Mouse (Mus musculus): Measurements from ENCODE around the gene Fads1. TPM values are rescaled to one million over a fixed set of nuclear protein-coding genes. Genes with fewer than 3 reads are reported as not detected.
A peak's percentile ranks its signal among the peaks of the same experiment; 100 is the strongest.

Fads1 gene
- polyA plus RNA-seq, 1 experiment from 2014 or later, result 114 TPM

DNA sequence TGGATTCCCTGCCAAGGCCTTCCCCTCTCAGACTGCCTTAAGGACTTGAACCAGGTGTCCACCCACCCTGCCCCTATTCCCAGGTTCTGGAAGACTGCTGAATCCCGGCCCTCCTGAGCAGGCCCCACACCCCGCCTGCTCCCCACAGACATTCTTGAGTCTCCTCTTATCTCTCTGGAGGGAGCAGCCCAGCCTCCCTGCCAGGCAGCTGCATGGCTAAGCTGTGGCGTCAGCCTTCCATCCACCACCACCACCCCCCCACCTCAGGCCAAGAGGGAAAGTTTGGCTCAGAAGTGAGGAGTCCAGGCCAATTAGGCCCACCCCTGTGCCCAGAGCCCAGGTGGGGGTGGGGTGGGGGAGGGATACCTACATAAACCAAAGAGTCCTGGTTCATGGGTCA lies 55.8 kb downstream of the Fads1 start:
- Histone ChIP-seq H3K27me3 (ENCODE audit: control insufficient read depth, insufficient read depth, low read length) (no peaks in the 10 kb centered on the region), H3K9ac (replicated peaks; ENCODE audit: low read depth, low read length) (no peak overlapping the region), H3K9me3 (ENCODE audit: control insufficient read depth, low read depth, low read length) (no peaks in the 10 kb centered on the region), H3K4me1 (ENCODE audit: control insufficient read depth, insufficient read depth, low read length) (peaks cover 20% of the 10 kb centered on the region), H3K4me3 (ENCODE audit: low read depth, low read length) (no peak overlapping the region), H3K27ac (ENCODE audit: low read length) (peak overlapping the region; percentile 35; the same call in 1 of the 2 replicates), H3K36me3 (ENCODE audit: control insufficient read depth, insufficient read depth, low read length) (no peaks in the 10 kb centered on the region), H3K4me2 (replicated peaks; ENCODE audit: low read depth, low read length) (peak overlapping the region; percentile 62)
- no peak for ATAC-seq (ENCODE audit: insufficient number of reproducible peaks, insufficient read depth, low FRiP score, low read depth)
- WGBS, result 22% methylated on average over 3 of the region's 3 CpGs

- Histone ChIP-seq H3K9me3 (ENCODE audit: control insufficient read depth, low read depth, low read length) (no peaks in the 10 kb centered on the region), H3K9ac (replicated peaks; ENCODE audit: low read depth, low read length) (0 out of 2 replicates have a peak overlapping the region, but pooled peaks have one; percentile 67), H3K36me3 (ENCODE audit: control insufficient read depth, insufficient read depth, low read length) (no peaks in the 10 kb centered on the region), H3K4me3 (ENCODE audit: low read depth, low read length) (peak overlapping the region; percentile 45), H3K27me3 (ENCODE audit: control insufficient read depth, insufficient read depth, low read length) (no peaks in the 10 kb centered on the region), H3K4me1 (ENCODE audit: control insufficient read depth, insufficient read depth, low read length) (peaks cover 20% of the 10 kb centered on the region), H3K4me2 (replicated peaks; ENCODE audit: low read depth, low read length) (peak overlapping the region; percentile 62), H3K27ac (ENCODE audit: low read length) (peak overlapping the region; percentile 35; the same call in 1 of the 2 replicates)
- ATAC-seq (ENCODE audit: insufficient number of reproducible peaks, insufficient read depth, low FRiP score, low read depth), result no peak
- WGBS, result 25% methylated on average over 2 of the region's 2 CpGs
Measured at GRCm38 (mm10) chr19:10239419-10239818, 56.7 kb downstream of the Fads1 start.

GRCm38 (mm10) chr19:10239975-10240653 lies 57.4 kb downstream of the Fads1 start:
- Histone ChIP-seq H3K27ac (ENCODE audit: low read length) (peak overlapping the region; percentile 35; the same call in 1 of the 2 replicates), H3K4me2 (replicated peaks; ENCODE audit: low read depth, low read length) (peak overlapping the region; percentile 62), H3K36me3 (ENCODE audit: control insufficient read depth, insufficient read depth, low read length) (no peaks in the 10 kb centered on the region), H3K4me3 (ENCODE audit: low read depth, low read length) (peak overlapping the region; percentile 45), H3K9ac (replicated peaks; ENCODE audit: low read depth, low read length) (peak overlapping the region; percentile 67), H3K4me1 (ENCODE audit: control insufficient read depth, insufficient read depth, low read length) (peaks cover 16% of the 10 kb centered on the region), H3K27me3 (ENCODE audit: control insufficient read depth, insufficient read depth, low read length) (no peaks in the 10 kb centered on the region), H3K9me3 (ENCODE audit: control insufficient read depth, low read depth, low read length) (no peaks in the 10 kb centered on the region)
- 1% methylated on average over 26 of the region's 26 CpGs for WGBS
- no peak; the same call in 1 of the 2 replicates for ATAC-seq (ENCODE audit: insufficient number of reproducible peaks, insufficient read depth, low FRiP score, low read depth)

DNA sequence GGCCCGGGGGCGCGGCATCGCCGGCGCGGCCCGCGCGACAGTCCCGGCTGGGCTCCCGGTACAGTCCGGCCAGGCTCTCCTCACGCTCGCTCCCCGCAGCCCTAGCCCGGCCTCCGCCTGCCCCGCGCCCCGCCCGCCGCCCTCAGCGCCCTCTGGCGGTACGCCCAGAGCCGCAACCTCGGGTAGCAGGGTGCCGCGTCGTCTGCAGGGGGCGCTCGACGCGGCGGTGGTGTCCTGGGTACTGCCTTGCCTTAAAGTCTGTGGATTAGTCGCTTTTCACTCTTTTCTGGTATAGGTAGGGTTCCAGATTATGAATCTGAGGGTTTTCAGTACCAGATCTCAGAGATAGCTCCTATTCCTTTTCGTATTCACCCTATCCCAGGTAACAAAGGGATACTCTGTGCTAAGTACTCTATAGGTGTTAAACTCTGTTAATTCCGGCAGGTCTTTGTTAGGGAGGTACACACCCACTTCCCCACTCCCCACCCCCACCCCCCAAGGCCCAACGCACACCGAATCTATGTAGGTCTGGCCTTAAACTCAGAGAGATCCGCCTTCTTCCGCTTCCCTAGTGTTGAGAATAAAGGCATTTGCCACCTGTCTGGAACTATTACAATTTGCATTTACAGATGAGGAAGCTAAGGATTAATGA lies 58.1 kb downstream of the Fads1 start, which contains the start of gene Myrf:
TSS of gene Myrf (minus strand) at position 95 of the 652 bp plus-strand sequence.
- Histone ChIP-seq H3K4me3 (ENCODE audit: low read depth, low read length) (peak within 1 kb of the TSS; percentile 45), H3K36me3 (ENCODE audit: control insufficient read depth, insufficient read depth, low read length) (no peaks in the 10 kb centered on the region), H3K27me3 (ENCODE audit: control insufficient read depth, insufficient read depth, low read length) (no peaks in the 10 kb centered on the region), H3K27ac (ENCODE audit: low read length) (peak within 1 kb of the TSS; percentile 35; the same call in 1 of the 2 replicates), H3K4me2 (replicated peaks; ENCODE audit: low read depth, low read length) (peak within 1 kb of the TSS; percentile 62), H3K4me1 (ENCODE audit: control insufficient read depth, insufficient read depth, low read length) (peaks cover 14% of the 10 kb centered on the region), H3K9me3 (ENCODE audit: control insufficient read depth, low read depth, low read length) (no peaks in the 10 kb centered on the region), H3K9ac (replicated peaks; ENCODE audit: low read depth, low read length) (peak within 1 kb of the TSS; percentile 67)
- WGBS, result 5% methylated on average over 42 of the region's 43 CpGs
- peak; percentile 76 for ATAC-seq (ENCODE audit: insufficient number of reproducible peaks, insufficient read depth, low FRiP score, low read depth)

- H3K4me3 ChIP-seq (ENCODE audit: low read depth, low read length), result no peak overlapping the region
- no peaks in the 10 kb centered on the region for H3K9me3 ChIP-seq (ENCODE audit: control insufficient read depth, low read depth, low read length)
- 21% methylated on average over 8 of the region's 8 CpGs for WGBS
Measured at GRCm38 (mm10) chr19:10242916-10243315, 60.2 kb downstream of the Fads1 start.

DNA sequence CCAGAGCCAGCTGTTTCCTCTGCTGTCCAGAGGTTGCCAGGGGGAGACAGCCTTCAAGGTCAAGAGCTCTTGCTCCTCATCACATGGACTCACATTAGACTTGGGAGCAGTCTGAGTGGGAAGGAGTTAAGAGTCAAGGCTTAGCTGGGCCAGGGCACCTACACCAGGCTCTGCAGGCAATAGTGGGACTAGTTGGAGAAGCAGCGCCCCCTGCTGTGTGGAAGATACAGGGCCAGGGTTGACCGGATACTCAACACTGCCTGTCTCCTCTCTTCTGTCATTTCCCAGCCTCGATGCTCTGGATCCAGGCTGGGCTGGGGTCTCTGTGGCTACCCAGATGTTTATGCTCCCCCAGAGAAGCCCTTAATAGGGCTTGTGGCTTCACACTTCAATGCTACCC lies 61.5 kb downstream of the Fads1 start:
- ATAC-seq (ENCODE audit: insufficient number of reproducible peaks, insufficient read depth, low FRiP score, low read depth), result no peak
- no peak overlapping the region for H3K27ac ChIP-seq (ENCODE audit: low read length)
- peaks cover 19% of the 10 kb centered on the region for H3K4me1 ChIP-seq (ENCODE audit: control insufficient read depth, insufficient read depth, low read length)
- no peaks in the 10 kb centered on the region for H3K9me3 ChIP-seq (ENCODE audit: control insufficient read depth, low read depth, low read length)
- whole genome bisulfite sequencing, result 14% methylated on average over 3 of the region's 3 CpGs
- no peaks in the 10 kb centered on the region for H3K27me3 ChIP-seq (ENCODE audit: control insufficient read depth, insufficient read depth, low read length)
- no peak overlapping the region for H3K4me2 ChIP-seq (replicated peaks; ENCODE audit: low read depth, low read length)
- no peaks in the 10 kb centered on the region for H3K36me3 ChIP-seq (ENCODE audit: control insufficient read depth, insufficient read depth, low read length)
- no peak overlapping the region for H3K9ac ChIP-seq (replicated peaks; ENCODE audit: low read depth, low read length)
- no peak overlapping the region for H3K4me3 ChIP-seq (ENCODE audit: low read depth, low read length)

More at GRCm38 (mm10) chr19:10242916-10243315, 60.2 kb downstream of the Fads1 start:
- no peak for ATAC-seq (ENCODE audit: insufficient number of reproducible peaks, insufficient read depth, low FRiP score, low read depth)
- H3K27ac ChIP-seq (ENCODE audit: low read length), result no peak overlapping the region
- peaks cover 22% of the 10 kb centered on the region for H3K4me1 ChIP-seq (ENCODE audit: control insufficient read depth, insufficient read depth, low read length)
- H3K4me2 ChIP-seq (replicated peaks; ENCODE audit: low read depth, low read length), result no peak overlapping the region
- no peaks in the 10 kb centered on the region for H3K36me3 ChIP-seq (ENCODE audit: control insufficient read depth, insufficient read depth, low read length)
- H3K9ac ChIP-seq (replicated peaks; ENCODE audit: low read depth, low read length), result no peak overlapping the region
- H3K27me3 ChIP-seq (ENCODE audit: control insufficient read depth, insufficient read depth, low read length), result no peaks in the 10 kb centered on the region

Small RNA genes lying within 50 kb of the gene (microRNA-seq; reads per million reads assigned to microRNA genes)
- gene Mir6993, result not detected

Other genes with a start within 250 kb of the Fads1 start
- 1,491 and 1,524 TPM in 2 replicates for gene Fth1, start 202.3 kb upstream of the Fads1 start, polyA plus RNA-seq (2014; fragmentation: Nextera tagmentation; extraction: Ambion mirVana)
- gene Best1, start 181.3 kb upstream of the Fads1 start, polyA plus RNA-seq (2014; fragmentation: Nextera tagmentation; extraction: Ambion mirVana), result 0.35 and 0.72 TPM in 2 replicates
- gene Rab3il1, start 181.2 kb upstream of the Fads1 start, polyA plus RNA-seq (2014; fragmentation: Nextera tagmentation; extraction: Ambion mirVana), result 26.0 and 28.6 TPM in 2 replicates
- 9.1 and 11.2 TPM in 2 replicates for gene Fads3, start 141.3 kb upstream of the Fads1 start, polyA plus RNA-seq (2014; fragmentation: Nextera tagmentation; extraction: Ambion mirVana)
- 49.1 and 54.5 TPM in 2 replicates for gene Fads2, start 81.1 kb upstream of the Fads1 start, polyA plus RNA-seq (2014; fragmentation: Nextera tagmentation; extraction: Ambion mirVana)
- 453 and 489 TPM in 2 replicates for gene Tmem258, start 21.1 kb downstream of the Fads1 start, polyA plus RNA-seq (2014; fragmentation: Nextera tagmentation; extraction: Ambion mirVana)
- gene Fen1, start 21.3 kb downstream of the Fads1 start, polyA plus RNA-seq (2014; fragmentation: Nextera tagmentation; extraction: Ambion mirVana), result 65.1 and 70.4 TPM in 2 replicates
- gene Myrf, start 57.9 kb downstream of the Fads1 start, polyA plus RNA-seq (2014; fragmentation: Nextera tagmentation; extraction: Ambion mirVana), result 27.6 and 28.4 TPM in 2 replicates
- 2.9 and 3.5 TPM in 2 replicates for gene Dagla, start 122.0 kb downstream of the Fads1 start, polyA plus RNA-seq (2014; fragmentation: Nextera tagmentation; extraction: Ambion mirVana)
- gene Syt7, start 206.2 kb downstream of the Fads1 start, polyA plus RNA-seq (2014; fragmentation: Nextera tagmentation; extraction: Ambion mirVana), result 1.2 and 1.6 TPM in 2 replicates

Data from stomach, embryonic 14.5 days (tissue).